Mouse (Mus musculus): ENCODE results near the gene Clasp1.

The Clasp1 gene

GRCm38 (mm10) chr1:118388757-118389453 is at the start of gene Clasp1:
Gene Clasp1, plus strand, starts transcription at chr1:118389058.
- peak; percentile 86 for DNase-seq (ENCODE audit: low spot score)

GRCm38 (mm10) chr1:118343649-118344435 is 45.0 kb upstream of the Clasp1 start:
- DNase-seq (ENCODE audit: low spot score): no peak

GRCm38 (mm10) chr1:118349922-118350321 is 38.9 kb upstream of the Clasp1 start:
- no peak for DNase-seq (ENCODE audit: low spot score)

- DNase-seq (ENCODE audit: low spot score): no peak
These were observed 29.6 kb upstream of the Clasp1 start for GRCm38 (mm10) chr1:118359071-118359761.

GRCm38 (mm10) chr1:118367970-118368369 is 20.9 kb upstream of the Clasp1 start:
- no peak for DNase-seq (ENCODE audit: low spot score)

GRCm38 (mm10) chr1:118368721-118369461 is 20.0 kb upstream of the Clasp1 start:
- no peak for DNase-seq (ENCODE audit: low spot score)

GRCm38 (mm10) chr1:118377784-118378183 is 11.1 kb upstream of the Clasp1 start:
- DNase-seq (ENCODE audit: low spot score): no peak

GRCm38 (mm10) chr1:118380105-118380786 is 8.6 kb upstream of the Clasp1 start:
- no peak for DNase-seq (ENCODE audit: low spot score)

GRCm38 (mm10) chr1:118388127-118388756 is 616 bp upstream of the Clasp1 start:
- peak; percentile 56 for DNase-seq (ENCODE audit: low spot score)

- peak; percentile 41 for DNase-seq (ENCODE audit: low spot score)
These were observed 802 bp downstream of the Clasp1 start for GRCm38 (mm10) chr1:118389454-118390265.

GRCm38 (mm10) chr1:118390266-118390660 is 1.4 kb downstream of the Clasp1 start:
- no peak for DNase-seq (ENCODE audit: low spot score)

- no peak for DNase-seq (ENCODE audit: low spot score)
These were observed 2.1 kb downstream of the Clasp1 start for GRCm38 (mm10) chr1:118390871-118391387.

- DNase-seq (ENCODE audit: low spot score): no peak
These were observed 3.4 kb downstream of the Clasp1 start for GRCm38 (mm10) chr1:118392246-118392645.

- no peak for DNase-seq (ENCODE audit: low spot score)
These were observed 5.1 kb downstream of the Clasp1 start for GRCm38 (mm10) chr1:118393916-118394315.

- DNase-seq (ENCODE audit: low spot score): no peak
These were observed 9.0 kb downstream of the Clasp1 start for GRCm38 (mm10) chr1:118397866-118398265.

- no peak for DNase-seq (ENCODE audit: low spot score)
These were observed 9.7 kb downstream of the Clasp1 start for GRCm38 (mm10) chr1:118398567-118398966.

GRCm38 (mm10) chr1:118399625-118400310 is 10.9 kb downstream of the Clasp1 start:
- no peak for DNase-seq (ENCODE audit: low spot score)

GRCm38 (mm10) chr1:118401991-118402390 is 13.1 kb downstream of the Clasp1 start:
- DNase-seq (ENCODE audit: low spot score): no peak

GRCm38 (mm10) chr1:118402556-118402955 is 13.7 kb downstream of the Clasp1 start:
- no peak for DNase-seq (ENCODE audit: low spot score)

Data from spleen, adult 12 weeks (tissue).